12 mouse cellular contexts compared by ENCODE assay signal in the genomic region with DNA sequence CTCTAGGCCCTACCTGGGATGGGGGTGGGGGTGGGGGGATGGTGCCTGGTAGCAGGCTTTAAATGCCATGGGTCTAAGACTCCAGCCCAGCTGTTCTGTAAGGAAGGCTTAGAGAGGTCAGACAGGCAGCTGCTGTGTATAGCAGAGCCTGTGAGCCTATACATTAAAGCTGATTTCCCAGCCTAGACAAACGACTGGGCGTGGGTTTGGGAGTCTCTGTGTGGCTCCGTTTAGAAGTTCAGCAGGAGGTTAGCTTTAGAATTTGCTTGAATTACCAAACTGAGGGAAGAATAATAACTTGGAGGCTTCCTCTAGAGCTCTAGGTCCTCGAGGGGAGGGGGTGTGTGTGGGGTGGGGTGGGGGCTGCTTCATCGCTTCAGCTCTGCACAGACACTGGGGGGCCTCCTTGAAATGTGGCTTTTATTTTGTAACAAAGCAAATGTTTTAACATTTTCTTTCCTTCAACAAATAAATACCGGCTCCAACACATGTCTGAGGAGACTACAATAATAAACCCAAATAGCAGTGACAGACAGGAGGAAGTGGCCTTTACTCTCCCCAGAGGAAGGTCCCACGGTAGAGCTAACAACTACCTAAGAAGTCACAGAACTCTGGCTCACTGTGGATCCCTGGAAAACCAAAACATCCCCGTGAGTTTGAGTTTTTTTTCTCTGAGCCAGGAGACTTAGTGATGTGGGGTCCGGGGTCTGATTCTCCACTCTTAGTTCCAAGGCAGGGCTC. TPM values are rescaled to one million over a fixed set of nuclear protein-coding genes. Genes with fewer than 3 reads are reported as not detected.
DNase-seq lines count a peak whose midpoint lies in the region; ATAC-seq and TF ChIP-seq lines count a peak whose summit lies in the region.
"Had no signal": no experiment of that assay in that cellular context is flagged by ENCODE, and none has a peak within 500 bp of the region (broad histone marks: within the 10 kb centered on the region; RNA-seq: fewer than 3 reads in every experiment).

No protein-coding gene starts in this region.

- no peak overlapping the region for H3K4me3 ChIP-seq in hindbrain, embryonic 16.5 days (ENCODE audit: low read length)
- no peak overlapping the region for H3K4me3 ChIP-seq in hindbrain, postnatal 0 days (ENCODE audit: low read length)
- no peak overlapping the region for H3K4me3 ChIP-seq in ES-Bruce4 (ENCODE audit: low read depth, low read length)
- H3K4me3 ChIP-seq in limb, embryonic 10.5 days: no peak overlapping the region

- no peaks in the 10 kb centered on the region for H3K27me3 ChIP-seq in hindbrain, embryonic 16.5 days (replicated peaks; ENCODE audit: control insufficient read depth, insufficient read depth, low read length)
- H3K27me3 ChIP-seq in hindbrain, postnatal 0 days (ENCODE audit: insufficient read depth, low read length): no peaks in the 10 kb centered on the region
- no peaks in the 10 kb centered on the region for H3K27me3 ChIP-seq in ES-Bruce4 (ENCODE audit: control insufficient read depth, insufficient read depth, low read length, poor library complexity, severe bottlenecking)
- no peaks in the 10 kb centered on the region for H3K27me3 ChIP-seq in limb, embryonic 10.5 days (ENCODE audit: low read depth, poor library complexity, severe bottlenecking)

- no peak overlapping the region for H3K4me2 ChIP-seq in hindbrain, embryonic 16.5 days (ENCODE audit: low read length)
- no peak overlapping the region for H3K4me2 ChIP-seq in hindbrain, postnatal 0 days (ENCODE audit: low read depth, low read length)

- intact Hi-C loops in gastrocnemius, postnatal 36 days (cut with DNase I): no loop called here

- H3K36me3 ChIP-seq in hindbrain, embryonic 16.5 days (ENCODE audit: control insufficient read depth, insufficient read depth, low read length): no peaks in the 10 kb centered on the region
- no peaks in the 10 kb centered on the region for H3K36me3 ChIP-seq in hindbrain, postnatal 0 days (ENCODE audit: insufficient read depth, low read length)
- H3K36me3 ChIP-seq in ES-Bruce4 (ENCODE audit: control insufficient read depth, insufficient read depth, low read length, poor library complexity, severe bottlenecking): no peaks in the 10 kb centered on the region
- H3K36me3 ChIP-seq in limb, embryonic 10.5 days: no peaks in the 10 kb centered on the region
- H3K36me3 ChIP-seq: G1E had no signal

- no peak for TF ChIP-seq CTCF in hindbrain, postnatal 0 days (IDR thresholded peaks at IDR 0.05; ENCODE audit: low read depth)
- TF ChIP-seq CTCF in ES-Bruce4 (IDR thresholded peaks at IDR 0.05; ENCODE audit: low read depth, low read length): no peak

- 18% methylated on average over 9 of the region's 9 CpGs for WGBS in hindbrain, embryonic 16.5 days
- WGBS in hindbrain, postnatal 0 days: 24% methylated on average over 9 of the region's 9 CpGs
- WGBS in limb, embryonic 10.5 days: 44% methylated on average over 9 of the region's 9 CpGs

- TF ChIP-seq EP300 in ES-Bruce4 (IDR thresholded peaks at IDR 0.05; ENCODE audit: insufficient read depth, low read depth, low read length): peak; percentile 88

- 0 out of 2 replicates have a peak, but pooled peaks have one; percentile 40 for ATAC-seq in hindbrain, embryonic 16.5 days
- ATAC-seq in hindbrain, postnatal 0 days: no peak

- TF ChIP-seq POLR2A in ES-Bruce4 (IDR thresholded peaks at IDR 0.05; ENCODE audit: insufficient read depth, low read length): no peak

- H3K27ac ChIP-seq in hindbrain, embryonic 16.5 days (ENCODE audit: low read depth, low read length): no peak overlapping the region
- no peak overlapping the region for H3K27ac ChIP-seq in hindbrain, postnatal 0 days
- H3K27ac ChIP-seq in ES-Bruce4 (ENCODE audit: insufficient read depth, low read length): peak overlapping the region; percentile 96
- H3K27ac ChIP-seq in limb, embryonic 10.5 days: peak overlapping the region; percentile 46; the same call in 1 of the 2 replicates
- H3K27ac ChIP-seq: macrophage had no signal

- H3K4me1 ChIP-seq in hindbrain, embryonic 16.5 days (ENCODE audit: control insufficient read depth, insufficient read depth, low read depth, low read length): no peaks in the 10 kb centered on the region
- H3K4me1 ChIP-seq in hindbrain, postnatal 0 days (ENCODE audit: insufficient read depth, low read length): no peaks in the 10 kb centered on the region
- peaks cover 25% of the 10 kb centered on the region for H3K4me1 ChIP-seq in ES-Bruce4 (ENCODE audit: control insufficient read depth, insufficient read depth, low read length)
- peaks cover 15% of the 10 kb centered on the region for H3K4me1 ChIP-seq in limb, embryonic 10.5 days

- no peaks in the 10 kb centered on the region for H3K9me3 ChIP-seq in hindbrain, embryonic 16.5 days (ENCODE audit: control insufficient read depth, low read length)
- H3K9me3 ChIP-seq in hindbrain, postnatal 0 days (ENCODE audit: low read length): no peaks in the 10 kb centered on the region
- H3K9me3 ChIP-seq in ES-Bruce4 (replicated peaks; ENCODE audit: control insufficient read depth, insufficient read depth, low read length, poor library complexity, severe bottlenecking): no peaks in the 10 kb centered on the region
- no peaks in the 10 kb centered on the region for H3K9me3 ChIP-seq in limb, embryonic 10.5 days (replicated peaks)
- H3K9me3 ChIP-seq: G1E had no signal

- H3K9ac ChIP-seq in hindbrain, embryonic 16.5 days (ENCODE audit: low read depth, low read length): no peak overlapping the region
- no peak overlapping the region for H3K9ac ChIP-seq in hindbrain, postnatal 0 days (replicated peaks; ENCODE audit: low read length)
- H3K9ac ChIP-seq in ES-Bruce4 (ENCODE audit: low read depth, poor library complexity, severe bottlenecking): peak overlapping the region; percentile 35

- no peak for DNase-seq in hindbrain, postnatal 0 days (ENCODE audit: low spot score)
- DNase-seq in ZHBTc4 (ENCODE audit: low read depth, low spot score): peak; percentile 75
- no peak for DNase-seq in limb, embryonic 10.5 days (ENCODE audit: low spot score)
- no peak for DNase-seq in gastrocnemius, postnatal 36 days
- DNase-seq in right cerebral cortex, postnatal 14 days: no peak
- DNase-seq in cerebellum, adult 11 months: no peak
- DNase-seq: adrenal gland, adult 8-10 months; cerebellum, adult 9-10 months had no signal

RNA-seq across cellular contexts. Expression of a gene that starts 31.3 kb away (rescaled TPM):
- 26.4 and 41.9 TPM in 2 replicates for polyA plus RNA-seq in hindbrain, embryonic 16.5 days (2015; fragmentation: Nextera tagmentation; extraction: Ambion mirVana)
- 47.5 and 57.7 TPM in 2 replicates for total RNA-seq in hindbrain, postnatal 0 days (2014; rRNA removed)
- polyA plus RNA-seq in hindbrain, postnatal 0 days (2015; fragmentation: Nextera tagmentation; extraction: Ambion mirVana): 18.2 and 20.0 TPM in 2 replicates
- polyA plus RNA-seq in ES-Bruce4 (2011; ENCODE audit: insufficient read depth, insufficient read length, low read depth, missing spikeins): 273 and 285 TPM in 2 replicates
- 149 and 159 TPM in 2 replicates for polyA plus RNA-seq in limb, embryonic 10.5 days (2016; fragmentation: Nextera tagmentation; extraction: Ambion mirVana)
- 10 to 100 TPM in 1 of 2 experiments, 1 to 10 TPM in 1; 6.4 to 10.3 TPM for total RNA-seq in gastrocnemius, postnatal 36 days (2021)

Comparison
In these comparisons a context has a peak if more than half of its experiments do, and no peak if none do; other contexts are left out.
1. H3K27ac ChIP-seq: peak in ES-Bruce4 (single experiment) and limb, embryonic 10.5 days (single experiment); none in hindbrain, embryonic 16.5 days (single experiment) and hindbrain, postnatal 0 days (single experiment).